Comparison of ENCODE assay signal across 10 mouse cellular contexts in the genomic region with DNA sequence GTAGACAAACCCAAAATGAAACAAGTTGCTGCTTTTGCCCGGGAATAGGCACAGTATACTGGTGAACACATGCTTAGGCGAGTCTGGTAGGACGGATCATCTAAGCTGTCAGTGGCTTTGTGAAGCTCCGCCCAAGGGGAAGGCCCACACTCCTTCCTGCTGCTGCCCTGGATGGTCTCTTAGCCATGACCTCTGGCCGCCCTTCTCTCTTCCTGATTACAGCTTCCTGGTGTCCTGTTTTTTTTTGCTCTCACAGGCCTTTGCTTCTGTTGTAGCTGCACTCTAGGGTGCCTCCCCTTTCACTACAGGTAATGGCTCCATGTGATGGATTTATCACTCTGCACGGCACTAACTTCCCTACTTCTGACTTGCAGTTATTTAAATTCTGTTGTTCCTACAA.
A peak's percentile ranks its signal among the peaks of the same experiment; 100 is the strongest.
DNase-seq lines count a peak whose midpoint lies in the region; ATAC-seq and TF ChIP-seq lines count a peak whose summit lies in the region.
"Had no signal": no experiment of that assay in that cellular context is flagged by ENCODE, and none has a peak within 500 bp of the region (broad histone marks: within the 10 kb centered on the region; RNA-seq: fewer than 3 reads in every experiment).

No protein-coding gene starts in this region.

- no peak overlapping the region for H3K9ac ChIP-seq in heart, embryonic 12.5 days
- no peak overlapping the region for H3K9ac ChIP-seq in kidney, postnatal 0 days (ENCODE audit: low read depth, low read length)
- H3K9ac ChIP-seq: forebrain, embryonic 13.5 days; liver, embryonic 15.5 days had no signal

- no peak overlapping the region for H3K4me3 ChIP-seq in heart, embryonic 12.5 days
- H3K4me3 ChIP-seq in kidney, postnatal 0 days (replicated peaks; ENCODE audit: low read depth, low read length) = no peak overlapping the region
- H3K4me3 ChIP-seq: forebrain, embryonic 13.5 days; liver, embryonic 15.5 days had no signal

- H3K27ac ChIP-seq in heart, embryonic 12.5 days (ENCODE audit: poor library complexity, severe bottlenecking) = peak overlapping the region; percentile 3
- peak overlapping the region; percentile 19; the same call in 1 of the 2 replicates for H3K27ac ChIP-seq in kidney, postnatal 0 days
- H3K27ac ChIP-seq: forebrain, embryonic 13.5 days; liver, embryonic 15.5 days had no signal

- no peak for TF ChIP-seq CTCF in kidney, postnatal 0 days (IDR thresholded peaks at IDR 0.05; ENCODE audit: low read depth)

- 32% methylated on average over 6 of the region's 6 CpGs for WGBS in heart, embryonic 12.5 days
- WGBS in kidney, postnatal 0 days = 42% methylated on average over 6 of the region's 6 CpGs

- no peaks in the 10 kb centered on the region for H3K9me3 ChIP-seq in heart, embryonic 12.5 days (replicated peaks)
- no peaks in the 10 kb centered on the region for H3K9me3 ChIP-seq in kidney, postnatal 0 days (replicated peaks; ENCODE audit: low read length)
- H3K9me3 ChIP-seq: forebrain, embryonic 13.5 days; liver, embryonic 15.5 days had no signal

- H3K4me2 ChIP-seq in heart, embryonic 12.5 days = no peak overlapping the region
- no peak overlapping the region for H3K4me2 ChIP-seq in kidney, postnatal 0 days (ENCODE audit: low read length)
- H3K4me2 ChIP-seq: forebrain, embryonic 13.5 days; liver, embryonic 15.5 days had no signal

- peak; percentile 59 to 67 for DNase-seq in adrenal gland, adult (ENCODE audit: inconsistent age in 2 of 2, low spot score in 1 of 2)
- no peak for DNase-seq in adrenal gland, adult 18-20 months (ENCODE audit: low spot score in 2 of 2)
- DNase-seq in kidney, postnatal 0 days (ENCODE audit: low spot score) = peak; percentile 57
- DNase-seq in lung, postnatal 4 days = peak; percentile 51 to 76
- no peak for DNase-seq in ovary, postnatal 10 days (ENCODE audit: low spot score)
- DNase-seq in retina, embryonic 14.5 days (ENCODE audit: low spot score) = no peak
- DNase-seq in adipocyte (ENCODE audit: low spot score) = no peak

- H3K4me1 ChIP-seq in heart, embryonic 12.5 days (replicated peaks) = peaks cover 44% of the 10 kb centered on the region
- H3K4me1 ChIP-seq in kidney, postnatal 0 days (replicated peaks; ENCODE audit: insufficient read depth, low read length) = peaks cover 24% of the 10 kb centered on the region; the same call in 1 of the 2 replicates

- no peaks in the 10 kb centered on the region for H3K36me3 ChIP-seq in heart, embryonic 12.5 days
- no peaks in the 10 kb centered on the region for H3K36me3 ChIP-seq in kidney, postnatal 0 days (ENCODE audit: insufficient read depth, low read length)
- H3K36me3 ChIP-seq: liver, embryonic 15.5 days had no signal

- ATAC-seq in heart, embryonic 12.5 days (ENCODE audit: insufficient number of reproducible peaks, low FRiP score) = peak; percentile 83; the same call in 1 of the 2 replicates
- ATAC-seq in kidney, postnatal 0 days (replicated peaks; ENCODE audit: low FRiP score, low read depth) = no peak; the same call in 1 of the 2 replicates

- no peaks in the 10 kb centered on the region for H3K27me3 ChIP-seq in heart, embryonic 12.5 days (replicated peaks)
- no peaks in the 10 kb centered on the region for H3K27me3 ChIP-seq in kidney, postnatal 0 days (ENCODE audit: insufficient read depth, low read length)
- H3K27me3 ChIP-seq: forebrain, embryonic 13.5 days; liver, embryonic 15.5 days had no signal

Comparison
In these comparisons a context has a peak if more than half of its experiments do, and no peak if none do; other contexts are left out.
1. DNase-seq: peak in adrenal gland, adult (2 of 2), kidney, postnatal 0 days (single experiment) and lung, postnatal 4 days (2 of 2); none in adrenal gland, adult 18-20 months (0 of 2), ovary, postnatal 10 days (single experiment), retina, embryonic 14.5 days (single experiment) and adipocyte (single experiment).